In genomic region chr5:111619974-111620373, GRCm38 (mm10) we compare ENCODE assay signal across 8 mouse cellular contexts.
DNase-seq lines count a peak whose midpoint lies in the region; ATAC-seq and TF ChIP-seq lines count a peak whose summit lies in the region.
"Had no signal": no experiment of that assay in that cellular context is flagged by ENCODE, and none has a peak within 500 bp of the region (broad histone marks: within the 10 kb centered on the region; RNA-seq: fewer than 3 reads in every experiment).

No protein-coding gene starts in this region.

- H3K9me3 ChIP-seq in stomach, postnatal 0 days (ENCODE audit: control insufficient read depth, low read length): no peaks in the 10 kb centered on the region
- H3K9me3 ChIP-seq: megakaryocyte, embryonic 14.5 days had no signal

- H3K27me3 ChIP-seq in stomach, postnatal 0 days (ENCODE audit: control insufficient read depth, insufficient read depth, low read length): no peaks in the 10 kb centered on the region

- intact Hi-C loops in gastrocnemius, postnatal 36 days (cut with DNase I): loop anchor here (1.0 to 5.0 kb wide), 2 partner anchors 84 to 208 kb away; no protein-coding TSS in a partner anchor

- H3K4me1 ChIP-seq in stomach, postnatal 0 days (replicated peaks; ENCODE audit: control insufficient read depth, insufficient read depth): no peaks in the 10 kb centered on the region

- no peaks in the 10 kb centered on the region for H3K36me3 ChIP-seq in stomach, postnatal 0 days (ENCODE audit: control insufficient read depth, insufficient read depth, low read length)

- WGBS in stomach, postnatal 0 days: 17% methylated on average over 8 of the region's 9 CpGs

- no peak for TF ChIP-seq EP300 in stomach, postnatal 0 days (optimal IDR thresholded peaks at IDR 0.05)

- ATAC-seq in stomach, postnatal 0 days (ENCODE audit: low FRiP score, low TSS enrichment): peak; percentile 83

- no peak overlapping the region for H3K4me3 ChIP-seq in stomach, postnatal 0 days (ENCODE audit: low read depth, low read length)
- H3K4me3 ChIP-seq: megakaryocyte, embryonic 14.5 days had no signal

- TF ChIP-seq CTCF in stomach, postnatal 0 days (IDR thresholded peaks at IDR 0.05; ENCODE audit: low read depth): no peak

- peak overlapping the region; percentile 71 for H3K27ac ChIP-seq in stomach, postnatal 0 days (replicated peaks)

- no peak overlapping the region for H3K4me2 ChIP-seq in stomach, postnatal 0 days (replicated peaks; ENCODE audit: low read depth)

- H3K9ac ChIP-seq in stomach, postnatal 0 days (ENCODE audit: low read length): no peak overlapping the region

- peak; percentile 43 for DNase-seq in urinary bladder, postnatal 25 days (ENCODE audit: low spot score)
- no peak for DNase-seq in urinary bladder, postnatal 10 days (ENCODE audit: low spot score)
- peak; percentile 58 to 76 for DNase-seq in gastrocnemius, postnatal 36 days
- DNase-seq in kidney, postnatal 14 days: peak; percentile 53
- peak; percentile 30 for DNase-seq in stomach, postnatal 0 days (ENCODE audit: low spot score)
- DNase-seq in frontal cortex, postnatal 36 days (ENCODE audit: low spot score in 2 of 2): no peak
- no peak for DNase-seq in left cerebral cortex, adult 8-10 months (ENCODE audit: low spot score in 2 of 2)

Comparison
In these comparisons a context has a peak if more than half of its experiments do, and no peak if none do; other contexts are left out.
1. DNase-seq: peak in urinary bladder, postnatal 25 days (single experiment), gastrocnemius, postnatal 36 days (2 of 2), kidney, postnatal 14 days (single experiment) and stomach, postnatal 0 days (single experiment); none in urinary bladder, postnatal 10 days (single experiment), frontal cortex, postnatal 36 days (0 of 2) and left cerebral cortex, adult 8-10 months (0 of 2).